Mouse (Mus musculus) cortical plate, adult 2 months (tissue): ENCODE results near the gene Aldh3b2.

Experiments
- CTCF ChIP-seq: fragments of 200-500 bp; IDR thresholded peaks from 2 replicates; pipeline ENCODE4 v1.5.1; 2011; ENCODE audit warnings: mild to moderate bottlenecking, control low read depth, low read length; ENCODE audit not compliant: insufficient read depth; ENCODE audit errors: extremely low read depth
- POLR2A ChIP-seq: fragments of 200-500 bp; IDR thresholded peaks from 2 replicates; pipeline ENCODE4 v1.6.1; 2011; ENCODE audit warnings: mild to moderate bottlenecking, low read length, control low read depth; ENCODE audit not compliant: insufficient read depth; ENCODE audit errors: extremely low read depth

GRCm38 (mm10) chr19:3966330-3967075 lies 5.6 kb upstream of the Aldh3b2 start:
- TF ChIP-seq CTCF (peak; percentile 23; the same call in 1 of the 2 replicates), POLR2A (no peak)
